Mouse (Mus musculus) A20 (cell line): ENCODE measurements around the gene Tpm4.

Experiments
- DNase-seq: peaks from one replicate; pipeline ENCODE4 v3.0.0-alpha.2; 2011; ENCODE audit warnings: low read depth, low spot score

Gene Tpm4

GRCm38 (mm10) chr8:72189417-72190214 is 54.8 kb downstream of the Tpm4 start, which contains the start of gene Hsh2d:
Gene Hsh2d, plus strand, starts transcription at chr8:72189638.
- DNase-seq: peak; percentile 91

DNA sequence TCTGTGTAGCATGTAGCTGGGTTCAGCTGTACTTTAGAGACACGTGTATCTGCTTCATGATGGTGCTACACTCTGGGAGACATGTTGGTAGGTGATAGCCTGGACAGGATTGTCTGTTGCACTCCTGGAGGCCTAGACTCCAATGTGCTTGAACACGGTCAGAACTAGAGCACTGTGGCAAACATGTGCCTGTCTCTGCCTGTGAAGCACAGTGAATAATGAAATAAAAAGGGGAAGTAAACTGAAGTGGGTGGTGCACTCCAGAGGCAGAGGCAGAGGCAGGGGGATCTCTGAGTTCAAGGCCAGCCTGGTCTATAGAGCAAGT is 55.4 kb downstream of the Tpm4 start:
- DNase-seq: peak; percentile 86

GRCm38 (mm10) chr8:72192065-72192464 is 57.3 kb downstream of the Tpm4 start:
- no peak for DNase-seq

GRCm38 (mm10) chr8:72197997-72198396 is 63.2 kb downstream of the Tpm4 start:
- no peak for DNase-seq
